Mouse (Mus musculus): ENCODE data around the gene Gm10972.
"Not testable (repeated sequence)": the region's sequence is repeated elsewhere in the genome, so short reads cannot be mapped to it uniquely, and the experiment has no call there.

GRCm38 (mm10) chr3:94642495-94643162, at the start of gene Gm10972:
- not testable (repeated sequence) for TF ChIP-seq CTCF (IDR thresholded peaks at IDR 0.05; ENCODE audit: control insufficient read depth, insufficient read depth, insufficient read length); MYOD1 (IDR thresholded peaks at IDR 0.05; ENCODE audit: control insufficient read depth, insufficient read length, low read depth); USF1 (IDR thresholded peaks at IDR 0.05; ENCODE audit: low read depth); CEBPB (IDR thresholded peaks at IDR 0.05; ENCODE audit: low read depth); MAX (IDR thresholded peaks at IDR 0.05); FOSL1 (IDR thresholded peaks at IDR 0.05; ENCODE audit: insufficient read depth, low read length, poor library complexity, severe bottlenecking); MYOG (IDR thresholded peaks at IDR 0.05; ENCODE audit: control insufficient read depth, extremely low read depth, insufficient read length)
